ENCODE assay signal across 9 mouse cellular contexts in genomic region chr11:59902045-59902726, GRCm38 (mm10). TPM values are rescaled to one million over a fixed set of nuclear protein-coding genes. Genes with fewer than 3 reads are reported as not detected.
DNase-seq lines count a peak whose midpoint lies in the region; ATAC-seq and TF ChIP-seq lines count a peak whose summit lies in the region.
"Had no signal": no experiment of that assay in that cellular context is flagged by ENCODE, and none has a peak within 500 bp of the region (broad histone marks: within the 10 kb centered on the region; RNA-seq: fewer than 3 reads in every experiment).

No protein-coding gene starts in this region.

- no peaks in the 10 kb centered on the region for H3K36me3 ChIP-seq in neural tube, embryonic 13.5 days
- H3K36me3 ChIP-seq in embryonic facial prominence, embryonic 14.5 days (ENCODE audit: control insufficient read depth, insufficient read depth, low read length) = no peaks in the 10 kb centered on the region
- H3K36me3 ChIP-seq in kidney, adult 2 months (ENCODE audit: control insufficient read depth, insufficient read depth, low read length) = no peaks in the 10 kb centered on the region
- no peaks in the 10 kb centered on the region for H3K36me3 ChIP-seq in stomach, embryonic 15.5 days

- 68% methylated on average over 8 of the region's 8 CpGs for WGBS in neural tube, embryonic 13.5 days
- 54% methylated on average over 8 of the region's 8 CpGs for WGBS in embryonic facial prominence, embryonic 14.5 days
- 30% methylated on average over 8 of the region's 8 CpGs for WGBS in kidney, adult 2 months
- 44% methylated on average over 8 of the region's 8 CpGs for WGBS in stomach, embryonic 15.5 days

- 0 out of 2 replicates have a peak overlapping the region, but pooled peaks have one; percentile 54 for H3K27ac ChIP-seq in neural tube, embryonic 13.5 days (replicated peaks)
- no peak overlapping the region; the same call in 1 of the 2 replicates for H3K27ac ChIP-seq in embryonic facial prominence, embryonic 14.5 days (replicated peaks; ENCODE audit: low read depth, low read length)
- peak overlapping the region; percentile 86 for H3K27ac ChIP-seq in kidney, adult 2 months (ENCODE audit: insufficient read depth, low read depth, low read length)
- peak overlapping the region; percentile 52 for H3K27ac ChIP-seq in stomach, embryonic 15.5 days
- H3K27ac ChIP-seq: macrophage had no signal

- no peak for TF ChIP-seq CTCF in kidney, adult 2 months (conservative IDR thresholded peaks at IDR 0.05; ENCODE audit: insufficient read depth, insufficient read length, low read depth, low read length)

- peaks cover 28% of the 10 kb centered on the region for H3K4me1 ChIP-seq in neural tube, embryonic 13.5 days (replicated peaks)
- no peaks in the 10 kb centered on the region for H3K4me1 ChIP-seq in embryonic facial prominence, embryonic 14.5 days (ENCODE audit: control insufficient read depth, insufficient read depth, low read length)
- peaks cover 14% of the 10 kb centered on the region for H3K4me1 ChIP-seq in kidney, adult 2 months (ENCODE audit: control insufficient read depth, insufficient read depth, low read length)
- H3K4me1 ChIP-seq in stomach, embryonic 15.5 days = peaks cover 2% of the 10 kb centered on the region; the same call in 1 of the 2 replicates

- no peaks in the 10 kb centered on the region for H3K9me3 ChIP-seq in neural tube, embryonic 13.5 days
- H3K9me3 ChIP-seq in embryonic facial prominence, embryonic 14.5 days (ENCODE audit: control insufficient read depth, low read length) = no peaks in the 10 kb centered on the region
- no peaks in the 10 kb centered on the region for H3K9me3 ChIP-seq in stomach, embryonic 15.5 days

- no peak for TF ChIP-seq POLR2A in kidney, adult 2 months (IDR thresholded peaks at IDR 0.05; ENCODE audit: low read depth, low read length)

- no peaks in the 10 kb centered on the region for H3K27me3 ChIP-seq in neural tube, embryonic 13.5 days
- H3K27me3 ChIP-seq in embryonic facial prominence, embryonic 14.5 days (replicated peaks; ENCODE audit: control insufficient read depth, insufficient read depth, low read length) = no peaks in the 10 kb centered on the region
- no peaks in the 10 kb centered on the region for H3K27me3 ChIP-seq in kidney, adult 2 months (replicated peaks; ENCODE audit: control insufficient read depth, insufficient read depth, low read length)
- H3K27me3 ChIP-seq in stomach, embryonic 15.5 days (replicated peaks) = no peaks in the 10 kb centered on the region

- intact Hi-C loops in left cerebral cortex, postnatal 4 days (cut with DNase I) = no loop called here

- ATAC-seq in neural tube, embryonic 13.5 days (ENCODE audit: low read depth) = no peak
- no peak for ATAC-seq in embryonic facial prominence, embryonic 14.5 days (ENCODE audit: low read depth)
- ATAC-seq in stomach, embryonic 15.5 days (ENCODE audit: insufficient read depth, low FRiP score, low read depth) = no peak

- no peak for DNase-seq in neural tube, embryonic 10.5 days (ENCODE audit: extremely low spot score, low spot score)
- DNase-seq in embryonic facial prominence, embryonic 14.5 days (ENCODE audit: low spot score) = peak; percentile 24
- DNase-seq in kidney, adult 2 months = peak; percentile 75
- no peak for DNase-seq in right cerebral cortex, postnatal 14 days
- DNase-seq in frontal cortex, postnatal 10 days (ENCODE audit: low spot score in 2 of 2) = no peak
- no peak for DNase-seq in left cerebral cortex, postnatal 4 days

- H3K4me3 ChIP-seq in neural tube, embryonic 13.5 days = no peak overlapping the region
- H3K4me3 ChIP-seq in embryonic facial prominence, embryonic 14.5 days (ENCODE audit: low read depth, low read length) = no peak overlapping the region
- no peak overlapping the region for H3K4me3 ChIP-seq in kidney, adult 2 months (ENCODE audit: insufficient read depth, low read depth, low read length)
- no peak overlapping the region for H3K4me3 ChIP-seq in stomach, embryonic 15.5 days (replicated peaks)

- H3K9ac ChIP-seq in neural tube, embryonic 13.5 days = no peak overlapping the region
- no peak overlapping the region for H3K9ac ChIP-seq in embryonic facial prominence, embryonic 14.5 days (ENCODE audit: low read depth, low read length)
- H3K9ac ChIP-seq in stomach, embryonic 15.5 days = no peak overlapping the region

- H3K4me2 ChIP-seq in neural tube, embryonic 13.5 days = no peak overlapping the region
- H3K4me2 ChIP-seq in embryonic facial prominence, embryonic 14.5 days (ENCODE audit: low read depth, low read length) = no peak overlapping the region
- 0 out of 2 replicates have a peak overlapping the region, but pooled peaks have one; percentile 6 for H3K4me2 ChIP-seq in stomach, embryonic 15.5 days

RNA-seq across cellular contexts. Expression of gene Med9, which starts 45.8 kb away (rescaled TPM):
- polyA plus RNA-seq in neural tube, embryonic 13.5 days (2015; fragmentation: Nextera tagmentation; extraction: Ambion mirVana) = 36.2 TPM in 2 replicates
- 33.3 and 37.8 TPM in 2 replicates for polyA plus RNA-seq in embryonic facial prominence, embryonic 14.5 days (2014; fragmentation: Nextera tagmentation; extraction: Ambion mirVana)
- 20.4 and 25.7 TPM in 2 replicates for polyA plus RNA-seq in kidney, adult 2 months (2012; rRNA removed)
- polyA plus RNA-seq in stomach, embryonic 15.5 days (2015; fragmentation: Nextera tagmentation; extraction: Ambion mirVana) = 36.6 and 38.4 TPM in 2 replicates
- total RNA-seq in left cerebral cortex, postnatal 4 days (2021) = 10 to 100 TPM; 23.8 to 25.2 TPM

Comparison
In these comparisons a context has a peak if more than half of its experiments do, and no peak if none do; other contexts are left out.
1. DNase-seq: peak in embryonic facial prominence, embryonic 14.5 days (single experiment) and kidney, adult 2 months (single experiment); none in neural tube, embryonic 10.5 days (single experiment), right cerebral cortex, postnatal 14 days (single experiment), frontal cortex, postnatal 10 days (0 of 2) and left cerebral cortex, postnatal 4 days (single experiment).